Mouse (Mus musculus): ENCODE measurements at regions not wholly inside any gene's neighbourhood (a gene's known extent, or its start where the extent isn't known, plus 50 kb on each side); places are given as distances from the start of the nearest gene placed in this dataset.
"Not testable (repeated sequence)": the region's sequence is repeated elsewhere in the genome, so short reads cannot be mapped to it uniquely, and the experiment has no call there.

GRCm38 (mm10) chr13:26865930-26866555, 96.1 kb upstream of the Hdgfl1 start:
- no peak overlapping the region for H3K27ac ChIP-seq
- ATAC-seq (ENCODE audit: insufficient number of reproducible peaks, insufficient read depth, low FRiP score, low TSS enrichment, low read depth) = no peak
- H3K4me2 ChIP-seq = no peak overlapping the region
- no peak overlapping the region for H3K4me3 ChIP-seq (replicated peaks)
- no peak overlapping the region for H3K9ac ChIP-seq (replicated peaks)
- no peaks in the 10 kb centered on the region for H3K9me3 ChIP-seq
- no peaks in the 10 kb centered on the region for H3K36me3 ChIP-seq
- no peaks in the 10 kb centered on the region; the same call in 1 of the 2 replicates for H3K4me1 ChIP-seq (replicated peaks)
- WGBS = 50% methylated on average over 4 of the region's 4 CpGs
- no peaks in the 10 kb centered on the region for H3K27me3 ChIP-seq

- ATAC-seq (ENCODE audit: insufficient number of reproducible peaks, insufficient read depth, low FRiP score, low TSS enrichment, low read depth) = no peak
- Histone ChIP-seq H3K4me2 (no peak overlapping the region), H3K9ac (replicated peaks) (no peak overlapping the region), H3K27ac (no peak overlapping the region), H3K36me3 (no peaks in the 10 kb centered on the region), H3K27me3 (no peaks in the 10 kb centered on the region), H3K4me3 (replicated peaks) (no peak overlapping the region), H3K4me1 (replicated peaks) (no peaks in the 10 kb centered on the region; the same call in 1 of the 2 replicates), H3K9me3 (no peaks in the 10 kb centered on the region)
- WGBS = 72% methylated on average over 3 of the region's 3 CpGs
Observed at GRCm38 (mm10) chr13:26867794-26868193, 97.8 kb upstream of the Hdgfl1 start.

- H3K4me1 ChIP-seq (replicated peaks) = no peaks in the 10 kb centered on the region
- no peak overlapping the region for H3K4me2 ChIP-seq
- no peak overlapping the region for H3K27ac ChIP-seq
- no peaks in the 10 kb centered on the region for H3K9me3 ChIP-seq
- 78% methylated on average over 7 of the region's 7 CpGs for WGBS
- H3K9ac ChIP-seq (replicated peaks) = no peak overlapping the region
- no peaks in the 10 kb centered on the region for H3K36me3 ChIP-seq
- ATAC-seq (ENCODE audit: insufficient number of reproducible peaks, insufficient read depth, low FRiP score, low TSS enrichment, low read depth) = no peak
- H3K4me3 ChIP-seq (replicated peaks) = no peak overlapping the region
- H3K27me3 ChIP-seq = no peaks in the 10 kb centered on the region
Observed at GRCm38 (mm10) chr13:26916477-26916876, 140.9 kb upstream of the Prl start.

- peak; percentile 56; the same call in 1 of the 2 replicates for ATAC-seq (ENCODE audit: insufficient number of reproducible peaks, insufficient read depth, low FRiP score, low TSS enrichment, low read depth)
- Histone ChIP-seq H3K27ac (no peak overlapping the region), H3K9me3 (no peaks in the 10 kb centered on the region), H3K36me3 (no peaks in the 10 kb centered on the region), H3K4me1 (replicated peaks) (peaks cover 15% of the 10 kb centered on the region; the same call in 1 of the 2 replicates), H3K27me3 (no peaks in the 10 kb centered on the region), H3K9ac (replicated peaks) (no peak overlapping the region), H3K4me3 (replicated peaks) (no peak overlapping the region), H3K4me2 (no peak overlapping the region)
- 9% methylated on average over 4 of the region's 4 CpGs for WGBS
Observed at GRCm38 (mm10) chr13:26932695-26933438, 124.5 kb upstream of the Prl start.

GRCm38 (mm10) chr13:26933838-26934237, 123.5 kb upstream of the Prl start:
- peaks cover 15% of the 10 kb centered on the region; the same call in 1 of the 2 replicates for H3K4me1 ChIP-seq (replicated peaks)
- H3K9me3 ChIP-seq = no peaks in the 10 kb centered on the region
- H3K4me2 ChIP-seq = no peak overlapping the region
- no peak overlapping the region for H3K9ac ChIP-seq (replicated peaks)
- no peak overlapping the region for H3K4me3 ChIP-seq (replicated peaks)
- H3K36me3 ChIP-seq = no peaks in the 10 kb centered on the region
- no peak overlapping the region for H3K27ac ChIP-seq
- WGBS = 31% methylated on average over 5 of the region's 5 CpGs
- ATAC-seq (ENCODE audit: insufficient number of reproducible peaks, insufficient read depth, low FRiP score, low TSS enrichment, low read depth) = no peak
- H3K27me3 ChIP-seq = no peaks in the 10 kb centered on the region

GRCm38 (mm10) chr13:26940436-26940835, 116.9 kb upstream of the Prl start:
- H3K36me3 ChIP-seq = no peaks in the 10 kb centered on the region
- no peak overlapping the region for H3K4me3 ChIP-seq (replicated peaks)
- no peaks in the 10 kb centered on the region for H3K4me1 ChIP-seq (replicated peaks)
- no peaks in the 10 kb centered on the region for H3K27me3 ChIP-seq
- no peak overlapping the region for H3K27ac ChIP-seq
- no peak overlapping the region for H3K9ac ChIP-seq (replicated peaks)
- no peaks in the 10 kb centered on the region for H3K9me3 ChIP-seq
- H3K4me2 ChIP-seq = no peak overlapping the region
- no peak for ATAC-seq (ENCODE audit: insufficient number of reproducible peaks, insufficient read depth, low FRiP score, low TSS enrichment, low read depth)

GRCm38 (mm10) chr13:26944487-26944886, 112.9 kb upstream of the Prl start:
- no peak overlapping the region for H3K9ac ChIP-seq (replicated peaks)
- no peak for ATAC-seq (ENCODE audit: insufficient number of reproducible peaks, insufficient read depth, low FRiP score, low TSS enrichment, low read depth)
- no peak overlapping the region for H3K4me3 ChIP-seq (replicated peaks)
- no peaks in the 10 kb centered on the region for H3K27me3 ChIP-seq
- no peaks in the 10 kb centered on the region for H3K36me3 ChIP-seq
- no peaks in the 10 kb centered on the region for H3K9me3 ChIP-seq
- no peaks in the 10 kb centered on the region for H3K4me1 ChIP-seq (replicated peaks)
- H3K27ac ChIP-seq = no peak overlapping the region
- 88% methylated on average over 3 of the region's 3 CpGs for WGBS
- H3K4me2 ChIP-seq = no peak overlapping the region

- H3K27ac ChIP-seq = no peak overlapping the region
- 94% methylated on average over 2 of the region's 2 CpGs for WGBS
Observed at GRCm38 (mm10) chr13:26951461-26951860, 105.9 kb upstream of the Prl start.

GRCm38 (mm10) chr13:26953834-26954233, 103.5 kb upstream of the Prl start:
- Histone ChIP-seq H3K4me1 (replicated peaks) (0 out of 2 replicates have a peak, but pooled peaks cover 4% of the 10 kb centered on the region), H3K4me3 (replicated peaks) (no peak overlapping the region), H3K9me3 (no peaks in the 10 kb centered on the region), H3K36me3 (no peaks in the 10 kb centered on the region), H3K27ac (no peak overlapping the region), H3K9ac (replicated peaks) (no peak overlapping the region), H3K27me3 (no peaks in the 10 kb centered on the region), H3K4me2 (no peak overlapping the region)
- WGBS = 90% methylated on average over 2 of the region's 2 CpGs
- no peak for ATAC-seq (ENCODE audit: insufficient number of reproducible peaks, insufficient read depth, low FRiP score, low TSS enrichment, low read depth)

More at GRCm38 (mm10) chr13:26951461-26951860, 105.9 kb upstream of the Prl start:
- Histone ChIP-seq H3K4me2 (no peak overlapping the region), H3K27me3 (no peaks in the 10 kb centered on the region), H3K9ac (replicated peaks) (no peak overlapping the region), H3K9me3 (no peaks in the 10 kb centered on the region), H3K36me3 (no peaks in the 10 kb centered on the region), H3K4me1 (replicated peaks) (no peaks in the 10 kb centered on the region), H3K4me3 (replicated peaks) (no peak overlapping the region)
- no peak for ATAC-seq (ENCODE audit: insufficient number of reproducible peaks, insufficient read depth, low FRiP score, low TSS enrichment, low read depth)

- no peak for ATAC-seq (ENCODE audit: insufficient number of reproducible peaks, insufficient read depth, low FRiP score, low TSS enrichment, low read depth)
- H3K9me3 ChIP-seq = no peaks in the 10 kb centered on the region
- H3K4me3 ChIP-seq (replicated peaks) = no peak overlapping the region
- 61% methylated on average over 4 of the region's 4 CpGs for WGBS
- H3K9ac ChIP-seq (replicated peaks) = no peak overlapping the region
- no peaks in the 10 kb centered on the region for H3K27me3 ChIP-seq
- H3K4me1 ChIP-seq (replicated peaks) = 0 out of 2 replicates have a peak, but pooled peaks cover 4% of the 10 kb centered on the region
- no peak overlapping the region for H3K27ac ChIP-seq
- no peaks in the 10 kb centered on the region for H3K36me3 ChIP-seq
- H3K4me2 ChIP-seq = no peak overlapping the region
Observed at GRCm38 (mm10) chr13:26959534-26960100, 97.8 kb upstream of the Prl start.

- H3K27me3 ChIP-seq; H3K4me2 ChIP-seq; H3K4me1 ChIP-seq (replicated peaks); ATAC-seq (ENCODE audit: insufficient number of reproducible peaks, insufficient read depth, low FRiP score, low TSS enrichment, low read depth); H3K4me3 ChIP-seq (replicated peaks); H3K9ac ChIP-seq (replicated peaks); H3K9me3 ChIP-seq; H3K36me3 ChIP-seq; H3K27ac ChIP-seq: not testable (repeated sequence)
Observed at GRCm38 (mm10) chr13:26960531-26960930, 96.8 kb upstream of the Prl start.
